Mouse (Mus musculus) lung, embryonic 16.5 days (tissue): ENCODE measurements around the gene Wdpcp. TPM values are rescaled to one million over a fixed set of nuclear protein-coding genes. Genes with fewer than 3 reads are reported as not detected.

Experiments used
- ATAC-seq: fragments of 200-750 bp; cut with Nextera tagmentation; 2 replicates; pipeline ENCODE4 v1.8.0; 2017; ENCODE audit warnings: low read depth, mild to moderate bottlenecking, moderate library complexity
- H3K27ac ChIP-seq: fragments of 300-500 bp; sonication (generic); 2 replicates; pipeline ENCODE4 v1.5.1; 2014; ENCODE audit warnings: mild to moderate bottlenecking, control low read depth, low read length
- H3K27me3 ChIP-seq: fragments of 300-500 bp; sonication (generic); 2 replicates; pipeline ENCODE4 v1.6.1; 2014; ENCODE audit warnings: low read depth, low read length, mixed read lengths; ENCODE audit not compliant: control insufficient read depth, insufficient read depth
- H3K36me3 ChIP-seq: fragments of 300-500 bp; sonication (generic); 2 replicates; pipeline ENCODE4 v1.6.1; 2014; ENCODE audit warnings: low read length; ENCODE audit not compliant: control insufficient read depth, insufficient read depth
- H3K4me1 ChIP-seq: fragments of 300-500 bp; sonication (generic); replicated peaks from 2 replicates; pipeline ENCODE4 v1.6.1; 2014; ENCODE audit warnings: low read length, mixed read lengths; ENCODE audit not compliant: control insufficient read depth, insufficient read depth
- H3K4me2 ChIP-seq: fragments of 300-500 bp; sonication (generic); 2 replicates; pipeline ENCODE4 v1.6.1; 2014; ENCODE audit warnings: low read depth, low read length, control low read depth
- H3K4me3 ChIP-seq: fragments of 300-500 bp; sonication (generic); 2 replicates; pipeline ENCODE4 v1.5.1; 2014; ENCODE audit warnings: mild to moderate bottlenecking, low read length, control low read depth
- H3K9ac ChIP-seq: fragments of 300-500 bp; sonication (generic); 2 replicates; pipeline ENCODE4 v1.6.1; 2014; ENCODE audit warnings: low read length, control low read depth
- H3K9me3 ChIP-seq: fragments of 300-500 bp; sonication (generic); 2 replicates; pipeline ENCODE4 v1.6.1; 2016; ENCODE audit warnings: low read length; ENCODE audit not compliant: control insufficient read depth
- WGBS: fragments of 180-500 bp; shearing (Covaris S2); extraction: QIAGEN DNeasy Blood & Tissue Kit; methylation state at CpG from one replicate; pipeline ENCODE4 v1.1.7; 2014; 5-methylcytosine and 5-hydroxymethylcytosine counted together
- polyA plus RNA-seq: library from polyadenylated mRNA; unstranded; fragments of >200 nt; fragmentation: Nextera tagmentation; extraction: Ambion mirVana; gene quantifications from 2 replicates; pipeline ENCODE4 v1.2.1, GENCODE M21; 2015

Gene Wdpcp
- polyA plus RNA-seq, 1 experiment from 2014 or later, result 13.1 TPM

DNA sequence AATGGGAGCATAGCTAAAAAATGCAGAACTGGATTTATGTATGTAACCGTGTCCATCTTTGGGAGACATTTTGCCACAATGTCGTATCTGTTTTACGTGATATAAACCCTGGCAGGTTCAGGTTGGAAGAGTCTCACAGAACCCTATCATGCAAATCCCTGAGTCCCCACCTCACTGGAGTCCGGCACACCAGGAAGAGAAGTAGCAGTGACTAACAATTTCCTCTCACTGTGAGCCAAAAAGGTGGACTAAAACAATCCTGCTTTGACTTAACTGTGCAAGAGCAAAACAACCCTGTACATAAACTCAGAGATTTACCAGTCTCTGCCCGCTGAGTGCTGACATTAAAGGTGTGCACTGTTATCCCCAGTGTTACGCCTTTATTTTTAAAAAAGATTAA lies 5.1 kb upstream of the Wdpcp start:
- no peak overlapping the region for H3K4me2 ChIP-seq
- WGBS, result 89% methylated on average over 6 of the region's 6 CpGs
- H3K36me3 ChIP-seq, result peaks cover 6% of the 10 kb centered on the region
- peaks cover 11% of the 10 kb centered on the region; the same call in 1 of the 2 replicates for H3K4me1 ChIP-seq
- no peaks in the 10 kb centered on the region for H3K9me3 ChIP-seq
- ATAC-seq, result no peak
- no peak overlapping the region for H3K4me3 ChIP-seq
- no peaks in the 10 kb centered on the region for H3K27me3 ChIP-seq
- no peak overlapping the region for H3K27ac ChIP-seq
- no peak overlapping the region for H3K9ac ChIP-seq

DNA sequence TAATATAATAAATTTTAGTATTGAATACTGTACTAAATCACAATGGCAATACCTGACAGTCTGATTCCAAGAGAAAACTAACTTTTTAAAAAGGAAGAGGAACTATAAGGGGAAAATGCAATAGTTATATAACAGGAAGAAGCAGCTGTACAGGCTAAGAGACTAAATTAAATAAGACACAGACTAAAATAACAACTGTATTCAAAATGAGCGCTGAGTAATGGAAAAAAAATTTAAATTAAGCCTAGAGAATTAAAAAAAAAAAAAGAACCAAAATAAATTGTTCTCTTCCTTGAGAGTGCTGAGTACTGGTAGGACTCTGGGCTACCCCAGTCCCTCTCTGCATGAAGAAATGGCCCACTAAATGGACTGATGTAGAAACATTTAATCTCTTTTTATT lies 4.3 kb upstream of the Wdpcp start:
- H3K4me3 ChIP-seq, result no peak overlapping the region
- H3K9ac ChIP-seq, result no peak overlapping the region
- H3K4me1 ChIP-seq, result peaks cover 13% of the 10 kb centered on the region
- H3K4me2 ChIP-seq, result no peak overlapping the region
- no peak overlapping the region for H3K27ac ChIP-seq
- no peaks in the 10 kb centered on the region for H3K27me3 ChIP-seq
- 95% methylated on average over 1 of the region's 1 CpGs for WGBS
- peaks cover 5% of the 10 kb centered on the region for H3K36me3 ChIP-seq
- no peak for ATAC-seq
- no peaks in the 10 kb centered on the region for H3K9me3 ChIP-seq

- no peak for ATAC-seq
- Histone ChIP-seq H3K9ac (no peak overlapping the region; the same call in 1 of the 2 replicates), H3K4me2 (no peak overlapping the region; the same call in 1 of the 2 replicates), H3K27me3 (no peaks in the 10 kb centered on the region), H3K27ac (no peak overlapping the region), H3K4me3 (no peak overlapping the region), H3K36me3 (peaks cover 3% of the 10 kb centered on the region), H3K9me3 (no peaks in the 10 kb centered on the region), H3K4me1 (peaks cover 17% of the 10 kb centered on the region)
- 47% methylated on average over 5 of the region's 5 CpGs for WGBS
These were observed 3.0 kb upstream of the Wdpcp start for GRCm38 (mm10) chr11:21569002-21569401.

DNA sequence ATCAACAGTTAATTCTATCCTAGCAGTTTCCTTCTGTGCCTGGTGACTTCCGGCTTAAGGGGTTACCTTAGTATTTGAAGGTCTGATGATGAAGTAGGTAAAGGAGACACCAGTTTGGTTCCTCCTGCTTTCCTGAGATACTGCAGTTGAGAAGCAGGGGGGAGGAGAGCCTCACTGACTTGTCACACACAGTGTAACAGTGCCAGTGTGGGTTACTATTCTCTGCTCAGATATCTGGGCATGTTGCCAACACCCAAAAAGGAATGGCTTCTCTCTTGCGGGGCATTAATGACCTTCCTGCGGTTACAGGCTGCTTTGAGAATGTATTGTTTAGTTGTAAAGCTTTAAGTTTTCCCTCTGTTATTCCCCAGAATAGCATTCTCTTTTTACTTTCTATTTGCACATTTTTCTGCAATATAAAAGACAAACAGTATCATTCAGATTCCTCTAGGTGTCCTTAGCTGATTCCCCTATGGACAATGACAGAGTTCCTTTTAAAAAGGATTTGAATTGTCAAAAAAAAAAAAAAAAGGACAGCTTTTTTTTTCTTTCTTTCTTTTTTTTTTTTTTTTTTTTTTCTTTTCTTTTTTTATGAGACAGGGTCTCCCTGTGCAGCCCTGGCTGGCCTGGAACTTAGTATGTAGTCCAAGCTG lies 2.5 kb upstream of the Wdpcp start:
- peak overlapping the region; percentile 35; the same call in 1 of the 2 replicates for H3K4me2 ChIP-seq
- H3K36me3 ChIP-seq, result peaks cover 3% of the 10 kb centered on the region
- ATAC-seq, result no peak
- no peaks in the 10 kb centered on the region for H3K9me3 ChIP-seq
- H3K27ac ChIP-seq, result 0 out of 2 replicates have a peak overlapping the region, but pooled peaks have one; percentile 31
- WGBS, result 22% methylated on average over 3 of the region's 3 CpGs
- no peak overlapping the region for H3K4me3 ChIP-seq
- H3K9ac ChIP-seq, result peak overlapping the region; percentile 28; the same call in 1 of the 2 replicates
- H3K27me3 ChIP-seq, result no peaks in the 10 kb centered on the region
- H3K4me1 ChIP-seq, result peaks cover 17% of the 10 kb centered on the region

GRCm38 (mm10) chr11:21570109-21570474 lies 1.9 kb upstream of the Wdpcp start:
- 61% methylated on average over 2 of the region's 2 CpGs for WGBS
- Histone ChIP-seq H3K36me3 (peaks cover 3% of the 10 kb centered on the region), H3K9ac (no peak overlapping the region), H3K4me1 (peaks cover 17% of the 10 kb centered on the region), H3K9me3 (no peaks in the 10 kb centered on the region), H3K4me2 (no peak overlapping the region), H3K27ac (no peak overlapping the region), H3K4me3 (no peak overlapping the region), H3K27me3 (no peaks in the 10 kb centered on the region)
- ATAC-seq, result no peak

GRCm38 (mm10) chr11:21570973-21571372 lies 1.1 kb upstream of the Wdpcp start:
- peak overlapping the region; percentile 64 for H3K4me3 ChIP-seq
- no peak overlapping the region; the same call in 1 of the 2 replicates for H3K27ac ChIP-seq
- H3K4me1 ChIP-seq, result peaks cover 17% of the 10 kb centered on the region
- WGBS, result 6% methylated on average over 10 of the region's 10 CpGs
- no peaks in the 10 kb centered on the region for H3K9me3 ChIP-seq
- no peak for ATAC-seq
- peaks cover 3% of the 10 kb centered on the region for H3K36me3 ChIP-seq
- peak overlapping the region; percentile 76 for H3K9ac ChIP-seq
- H3K4me2 ChIP-seq, result peak overlapping the region; percentile 91
- no peaks in the 10 kb centered on the region for H3K27me3 ChIP-seq

DNA sequence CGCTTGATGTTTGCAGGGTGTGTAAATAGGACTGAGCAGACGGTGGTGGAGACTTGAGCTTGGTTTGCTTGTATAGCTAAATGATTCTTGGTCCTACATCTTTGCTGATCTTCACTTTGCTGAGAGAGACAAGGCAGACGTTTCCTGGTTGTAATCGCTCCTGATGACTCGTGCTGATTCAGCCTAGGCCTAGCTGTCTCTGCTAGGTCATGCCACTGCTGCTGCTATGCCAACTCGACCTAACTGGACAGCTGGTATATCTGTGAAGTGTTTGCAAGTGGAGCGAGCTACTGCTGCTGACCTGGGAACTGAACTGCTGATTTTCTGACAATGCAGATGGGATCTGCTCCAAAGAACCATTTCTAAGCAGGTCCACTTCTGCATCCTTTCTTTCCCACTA lies 9.4 kb downstream of the Wdpcp start:
- no peaks in the 10 kb centered on the region for H3K9me3 ChIP-seq
- H3K4me2 ChIP-seq, result no peak overlapping the region
- H3K27ac ChIP-seq, result no peak overlapping the region
- no peak overlapping the region for H3K9ac ChIP-seq
- H3K4me1 ChIP-seq, result no peaks in the 10 kb centered on the region
- no peaks in the 10 kb centered on the region for H3K27me3 ChIP-seq
- WGBS, result 64% methylated on average over 7 of the region's 7 CpGs
- H3K4me3 ChIP-seq, result no peak overlapping the region
- H3K36me3 ChIP-seq, result no peaks in the 10 kb centered on the region
- no peak for ATAC-seq

GRCm38 (mm10) chr11:21583286-21583685 lies 11.3 kb downstream of the Wdpcp start:
- no peak overlapping the region for H3K27ac ChIP-seq
- H3K4me2 ChIP-seq, result no peak overlapping the region
- H3K27me3 ChIP-seq, result no peaks in the 10 kb centered on the region
- ATAC-seq, result no peak
- no peaks in the 10 kb centered on the region for H3K4me1 ChIP-seq
- no peak overlapping the region for H3K9ac ChIP-seq
- no peaks in the 10 kb centered on the region for H3K36me3 ChIP-seq
- no peaks in the 10 kb centered on the region for H3K9me3 ChIP-seq
- H3K4me3 ChIP-seq, result no peak overlapping the region
- 45% methylated on average over 1 of the region's 1 CpGs for WGBS

DNA sequence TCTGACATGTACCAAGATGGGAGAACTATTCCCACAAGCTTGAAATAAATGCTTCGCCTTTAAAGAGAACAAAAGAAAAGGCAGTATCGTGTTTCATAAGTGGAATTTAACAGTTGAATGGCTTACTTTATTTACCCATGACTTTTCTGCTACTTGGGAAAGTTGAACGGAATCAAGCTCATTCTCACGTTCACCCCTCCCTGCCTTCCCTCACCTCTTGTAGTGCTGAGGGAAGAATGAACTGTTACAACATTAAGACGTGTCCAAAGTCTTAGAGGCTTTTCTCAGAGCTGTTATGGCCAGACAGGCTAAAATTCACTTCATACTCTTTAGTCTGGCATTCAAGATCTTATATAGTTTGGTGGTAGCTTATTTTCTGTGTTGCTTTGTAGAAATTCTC lies 30.5 kb downstream of the Wdpcp start:
- H3K9me3 ChIP-seq, result 0 out of 2 replicates have a peak, but pooled peaks cover 2% of the 10 kb centered on the region
- WGBS, result 16% methylated on average over 5 of the region's 5 CpGs
- peak; percentile 34; the same call in 1 of the 2 replicates for ATAC-seq

More for the DNA sequence above, 30.5 kb downstream of the Wdpcp start:
- Histone ChIP-seq H3K9ac (no peak overlapping the region), H3K4me1 (no peaks in the 10 kb centered on the region), H3K27ac (no peak overlapping the region), H3K27me3 (no peaks in the 10 kb centered on the region), H3K4me3 (no peak overlapping the region), H3K36me3 (no peaks in the 10 kb centered on the region), H3K4me2 (no peak overlapping the region)
